Mouse (Mus musculus): ENCODE measurements around the gene Trim33. TPM values are rescaled to one million over a fixed set of nuclear protein-coding genes. Genes with fewer than 3 reads are reported as not detected.

Gene Trim33
- polyA plus RNA-seq, 1 experiment = 0.20 TPM

- Histone ChIP-seq H3K9me3 (ENCODE audit: control insufficient read depth, low read length) (no peaks in the 10 kb centered on the region), H3K27me3 (ENCODE audit: control insufficient read depth) (no peaks in the 10 kb centered on the region), H3K4me3 (replicated peaks) (no peak overlapping the region), H3K4me1 (ENCODE audit: control insufficient read depth) (no peaks in the 10 kb centered on the region; the same call in 1 of the 2 replicates), H3K36me3 (ENCODE audit: control insufficient read depth) (no peaks in the 10 kb centered on the region)
- no peak for TF ChIP-seq TAL1 (IDR thresholded peaks at IDR 0.05; ENCODE audit: low read length)
- no peak for TF ChIP-seq GATA1 (IDR thresholded peaks at IDR 0.05; ENCODE audit: low read length)
Measured at GRCm38 (mm10) chr3:103401342-103402098, 122.4 kb downstream of the Trim33 start.

GRCm38 (mm10) chr3:103402212-103402611 is 123.1 kb downstream of the Trim33 start:
- Histone ChIP-seq H3K4me3 (replicated peaks) (no peak overlapping the region), H3K36me3 (ENCODE audit: control insufficient read depth) (no peaks in the 10 kb centered on the region), H3K9me3 (ENCODE audit: control insufficient read depth, low read length) (no peaks in the 10 kb centered on the region), H3K27me3 (ENCODE audit: control insufficient read depth) (no peaks in the 10 kb centered on the region), H3K4me1 (ENCODE audit: control insufficient read depth) (no peaks in the 10 kb centered on the region; the same call in 1 of the 2 replicates)
- TF ChIP-seq TAL1 (IDR thresholded peaks at IDR 0.05; ENCODE audit: low read length) (no peak), GATA1 (IDR thresholded peaks at IDR 0.05; ENCODE audit: low read length) (no peak)

DNA sequence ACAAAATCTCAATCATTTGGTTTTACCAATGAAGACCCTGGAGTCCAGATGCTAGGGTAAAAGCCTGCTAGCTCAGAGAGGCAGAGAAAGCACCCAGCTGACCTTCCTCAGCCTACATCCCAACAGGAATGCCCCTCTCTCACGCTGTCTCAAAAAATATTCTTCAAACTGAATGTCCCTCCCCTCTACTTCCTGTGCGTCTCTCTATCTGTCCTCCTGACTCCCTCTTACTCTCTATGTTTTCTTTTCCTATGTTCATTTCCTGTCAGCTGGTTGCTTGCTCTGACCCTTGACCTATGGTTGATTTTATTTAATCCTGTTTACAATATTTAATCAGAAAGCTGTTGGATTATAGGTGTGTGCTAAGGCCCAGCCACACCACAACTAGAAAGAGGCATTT is 126.0 kb downstream of the Trim33 start:
- H3K36me3 ChIP-seq (ENCODE audit: control insufficient read depth) = no peaks in the 10 kb centered on the region
- no peak for TF ChIP-seq GATA1 (IDR thresholded peaks at IDR 0.05; ENCODE audit: low read length)
- TF ChIP-seq TAL1 (IDR thresholded peaks at IDR 0.05; ENCODE audit: low read length) = no peak
- no peaks in the 10 kb centered on the region for H3K9me3 ChIP-seq (ENCODE audit: control insufficient read depth, low read length)
- H3K4me3 ChIP-seq (replicated peaks) = no peak overlapping the region
- H3K27me3 ChIP-seq (ENCODE audit: control insufficient read depth) = no peaks in the 10 kb centered on the region
- no peaks in the 10 kb centered on the region; the same call in 1 of the 2 replicates for H3K4me1 ChIP-seq (ENCODE audit: control insufficient read depth)

DNA sequence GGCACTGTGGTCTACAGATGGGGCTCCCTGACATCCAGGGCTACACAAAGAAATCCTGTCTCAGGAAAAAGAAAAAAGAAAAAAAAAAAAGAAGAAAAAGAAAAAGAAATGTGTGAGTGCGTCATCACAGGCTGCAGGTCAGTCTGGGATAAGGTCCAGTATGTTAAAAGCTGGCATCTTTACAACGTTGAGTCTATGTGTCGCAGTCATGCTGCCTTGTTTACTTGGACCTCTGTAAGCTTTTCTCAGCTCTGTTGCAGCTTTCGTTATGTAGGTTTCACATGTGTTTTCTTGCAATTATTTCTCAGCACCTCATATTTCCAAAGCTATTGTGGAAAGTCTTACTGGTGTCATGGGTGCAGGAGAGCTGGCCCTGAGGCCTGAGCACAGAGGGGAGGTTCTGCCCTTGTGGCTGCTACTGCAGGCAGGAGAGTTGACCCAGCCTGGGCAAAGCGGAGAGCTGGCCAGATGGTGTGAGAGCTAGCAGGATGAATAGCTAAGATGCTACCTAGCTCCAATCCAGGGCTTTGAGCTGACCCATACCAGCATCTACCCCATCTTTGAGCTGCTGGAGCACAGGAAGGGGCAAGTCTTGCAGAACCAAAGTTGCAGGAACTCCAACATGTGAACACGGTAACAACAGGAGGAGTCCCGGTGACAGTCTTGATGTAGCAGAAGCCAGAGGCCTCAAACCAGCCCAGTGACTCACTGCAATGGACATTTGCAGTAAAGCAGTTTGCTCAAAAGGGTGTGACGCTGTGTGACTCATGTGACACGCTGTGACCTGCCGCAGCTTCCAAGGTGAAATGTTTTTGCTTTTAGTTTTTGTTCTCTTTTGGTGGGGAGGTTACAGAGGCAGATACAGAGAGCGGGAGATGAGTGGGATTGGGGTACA is 127.0 kb downstream of the Trim33 start:
- H3K4me3 ChIP-seq (replicated peaks) = no peak overlapping the region
- no peaks in the 10 kb centered on the region for H3K9me3 ChIP-seq (ENCODE audit: control insufficient read depth, low read length)
- H3K36me3 ChIP-seq (ENCODE audit: control insufficient read depth) = no peaks in the 10 kb centered on the region
- no peaks in the 10 kb centered on the region; the same call in 1 of the 2 replicates for H3K4me1 ChIP-seq (ENCODE audit: control insufficient read depth)
- no peak for TF ChIP-seq TAL1 (IDR thresholded peaks at IDR 0.05; ENCODE audit: low read length)
- no peak for TF ChIP-seq GATA1 (IDR thresholded peaks at IDR 0.05; ENCODE audit: low read length)
- H3K27me3 ChIP-seq (ENCODE audit: control insufficient read depth) = no peaks in the 10 kb centered on the region

Other genes starting within 250 kb of the Trim33 start
- 0.37 and 0.65 TPM in 2 replicates for gene Nras, start 221.0 kb upstream of the Trim33 start, polyA plus RNA-seq (2012)
- gene Ampd1, start 205.3 kb upstream of the Trim33 start, polyA plus RNA-seq (2012) = not detected in 2 replicates
- 0.34 and 0.39 TPM in 2 replicates for gene Dennd2c, start 176.7 kb upstream of the Trim33 start, polyA plus RNA-seq (2012)
- gene Bcas2, start 107.6 kb upstream of the Trim33 start, polyA plus RNA-seq (2012) = 24.7 and 40.9 TPM in 2 replicates

Measured in erythroblast, embryonic 14.5 days (primary cell).